Mouse (Mus musculus) CH12F3 (cell line): Measurements from ENCODE around the gene Lhfpl2.

Source experiments
- in situ Hi-C: fragments of 300-500 bp; cut with MboI; formaldehyde crosslinking; loops from 2 replicates; pipeline ENCODE4 v1.14.3; 2020; ENCODE audit warnings: low sequenced_read_pairs

Lhfpl2 gene

GRCm38 (mm10) chr13:94135180-94135579, 77.6 kb downstream of the Lhfpl2 start:
- in situ Hi-C loops = no loop called here

- in situ Hi-C loops = no loop called here
These were observed 82.3 kb downstream of the Lhfpl2 start for GRCm38 (mm10) chr13:94139713-94140445.

GRCm38 (mm10) chr13:94140446-94140845, 82.8 kb downstream of the Lhfpl2 start:
- in situ Hi-C loops = no loop called here

GRCm38 (mm10) chr13:94143063-94143652, 85.6 kb downstream of the Lhfpl2 start:
- in situ Hi-C loops = no loop called here

GRCm38 (mm10) chr13:94144451-94144850, 86.9 kb downstream of the Lhfpl2 start:
- in situ Hi-C loops = no loop called here

- in situ Hi-C loops = no loop called here
These were observed 89.7 kb downstream of the Lhfpl2 start for GRCm38 (mm10) chr13:94147257-94147656.

GRCm38 (mm10) chr13:94149006-94149405, 91.4 kb downstream of the Lhfpl2 start:
- in situ Hi-C loops = no loop called here

- in situ Hi-C loops = no loop called here
These were observed 92.2 kb downstream of the Lhfpl2 start for GRCm38 (mm10) chr13:94149781-94150180.

GRCm38 (mm10) chr13:94151308-94151707, 93.7 kb downstream of the Lhfpl2 start:
- in situ Hi-C loops = no loop called here

- in situ Hi-C loops = no loop called here
These were observed 95.2 kb downstream of the Lhfpl2 start for GRCm38 (mm10) chr13:94152836-94153235.

- in situ Hi-C loops = no loop called here
These were observed 96.1 kb downstream of the Lhfpl2 start for GRCm38 (mm10) chr13:94153658-94154057.

GRCm38 (mm10) chr13:94154512-94155296, 97.1 kb downstream of the Lhfpl2 start:
- in situ Hi-C loops = no loop called here

- in situ Hi-C loops = no loop called here
These were observed 98.2 kb downstream of the Lhfpl2 start for GRCm38 (mm10) chr13:94155657-94156429.

GRCm38 (mm10) chr13:94158864-94159477, 101.4 kb downstream of the Lhfpl2 start:
- in situ Hi-C loops = no loop called here

GRCm38 (mm10) chr13:94159478-94160220, 102.1 kb downstream of the Lhfpl2 start:
- in situ Hi-C loops = no loop called here

GRCm38 (mm10) chr13:94164501-94164900, 106.9 kb downstream of the Lhfpl2 start:
- in situ Hi-C loops = no loop called here

- in situ Hi-C loops = no loop called here
These were observed 110.7 kb downstream of the Lhfpl2 start for GRCm38 (mm10) chr13:94168319-94168718.

- in situ Hi-C loops = no loop called here
These were observed 111.8 kb downstream of the Lhfpl2 start for GRCm38 (mm10) chr13:94169325-94169916.

GRCm38 (mm10) chr13:94171612-94172011, 114.0 kb downstream of the Lhfpl2 start:
- in situ Hi-C loops = no loop called here
